Mouse (Mus musculus) spleen, adult 12 weeks (tissue): Measurements from ENCODE around the gene Zfpm1.

Experiments
- DNase-seq: peaks from one replicate; pipeline ENCODE4 v3.0.0; 2022; ENCODE audit warnings: low spot score

Zfpm1 gene

DNA sequence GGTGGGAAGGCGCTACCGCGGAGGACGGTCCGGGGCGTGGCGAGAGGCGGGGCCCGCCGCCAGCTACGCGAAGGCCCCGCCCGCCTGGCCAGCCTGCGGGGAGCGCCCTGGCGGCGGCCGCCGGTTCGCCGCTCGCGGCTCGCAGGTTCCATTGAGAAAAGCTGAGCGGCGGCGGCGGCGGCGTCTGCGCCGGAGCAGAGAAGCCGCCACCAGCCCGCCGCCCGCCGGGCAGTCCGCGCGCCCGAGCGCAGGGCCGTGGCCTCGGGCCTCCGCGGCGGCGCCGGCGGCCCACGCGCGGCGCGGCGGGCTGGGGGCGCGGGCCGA is at the start of gene Zfpm1:
Zfpm1 (plus strand) TSS at position 107 of the 324 bp plus-strand sequence.
- no peak for DNase-seq

DNA sequence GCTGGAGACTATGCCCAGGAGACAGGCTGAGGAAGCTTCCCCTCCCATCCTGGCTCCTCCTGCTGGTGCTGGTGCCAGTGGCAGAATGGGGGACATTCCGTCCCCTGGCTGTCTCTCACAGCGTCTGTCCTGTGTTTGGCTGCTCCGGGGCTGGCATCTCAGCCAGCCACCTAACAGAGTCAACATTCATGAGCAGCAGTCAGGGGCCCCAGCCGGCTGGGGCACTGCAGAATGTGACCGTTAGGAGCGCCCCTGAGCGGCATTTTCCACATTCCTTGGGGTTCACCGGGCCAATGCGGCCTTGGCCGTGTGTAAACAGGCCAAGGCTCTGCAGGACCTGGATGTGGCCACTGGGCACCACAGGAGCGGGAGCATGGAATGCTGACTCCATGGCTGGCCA is 47.9 kb upstream of the Zfpm1 start:
- DNase-seq, result no peak

- DNase-seq, result no peak
Observed at GRCm38 (mm10) chr8:122236521-122236920, 45.4 kb upstream of the Zfpm1 start.

GRCm38 (mm10) chr8:122238225-122238624 is 43.7 kb upstream of the Zfpm1 start:
- no peak for DNase-seq

GRCm38 (mm10) chr8:122238731-122239130 is 43.2 kb upstream of the Zfpm1 start:
- DNase-seq, result no peak

DNA sequence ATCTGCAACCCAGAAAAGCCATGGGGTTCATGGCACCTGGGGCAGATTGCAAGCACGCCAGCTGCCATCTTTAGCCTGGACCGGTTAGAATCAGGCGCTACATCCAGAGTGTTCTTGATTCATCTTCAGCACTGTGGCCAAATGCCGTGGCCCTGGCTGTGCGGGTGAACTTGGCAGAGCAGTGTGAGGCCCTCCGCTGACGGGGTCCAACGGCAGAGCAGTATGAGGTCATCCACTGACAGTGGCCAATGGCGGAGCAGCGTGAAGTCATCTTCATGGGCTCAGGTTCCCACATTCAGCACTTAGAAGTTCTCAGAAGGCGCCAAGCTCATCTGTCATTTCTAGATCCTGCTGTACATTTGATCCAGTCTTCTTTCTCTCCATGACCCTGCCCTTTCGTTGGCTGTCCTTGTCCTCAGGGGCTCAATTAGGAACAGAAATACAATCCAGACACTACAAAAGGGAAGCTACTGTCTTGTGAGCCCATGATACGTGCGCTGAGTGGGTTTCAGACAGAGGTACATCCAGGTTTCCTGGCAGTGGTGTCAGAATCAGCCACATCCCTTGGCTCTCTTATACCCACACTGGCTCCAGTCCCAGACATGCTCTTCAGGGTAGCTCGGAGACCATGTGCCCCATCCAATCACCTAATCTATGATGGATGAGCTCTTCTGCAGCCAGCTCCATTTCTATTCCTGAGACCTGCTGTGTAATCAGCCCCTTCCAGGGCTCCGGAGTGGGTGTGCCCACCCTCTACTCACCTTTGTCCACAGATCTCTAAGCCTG is 41.5 kb upstream of the Zfpm1 start:
- DNase-seq, result no peak

GRCm38 (mm10) chr8:122243310-122243709 is 38.6 kb upstream of the Zfpm1 start:
- DNase-seq, result no peak

- no peak for DNase-seq
Observed at GRCm38 (mm10) chr8:122245161-122245560, 36.8 kb upstream of the Zfpm1 start.

DNA sequence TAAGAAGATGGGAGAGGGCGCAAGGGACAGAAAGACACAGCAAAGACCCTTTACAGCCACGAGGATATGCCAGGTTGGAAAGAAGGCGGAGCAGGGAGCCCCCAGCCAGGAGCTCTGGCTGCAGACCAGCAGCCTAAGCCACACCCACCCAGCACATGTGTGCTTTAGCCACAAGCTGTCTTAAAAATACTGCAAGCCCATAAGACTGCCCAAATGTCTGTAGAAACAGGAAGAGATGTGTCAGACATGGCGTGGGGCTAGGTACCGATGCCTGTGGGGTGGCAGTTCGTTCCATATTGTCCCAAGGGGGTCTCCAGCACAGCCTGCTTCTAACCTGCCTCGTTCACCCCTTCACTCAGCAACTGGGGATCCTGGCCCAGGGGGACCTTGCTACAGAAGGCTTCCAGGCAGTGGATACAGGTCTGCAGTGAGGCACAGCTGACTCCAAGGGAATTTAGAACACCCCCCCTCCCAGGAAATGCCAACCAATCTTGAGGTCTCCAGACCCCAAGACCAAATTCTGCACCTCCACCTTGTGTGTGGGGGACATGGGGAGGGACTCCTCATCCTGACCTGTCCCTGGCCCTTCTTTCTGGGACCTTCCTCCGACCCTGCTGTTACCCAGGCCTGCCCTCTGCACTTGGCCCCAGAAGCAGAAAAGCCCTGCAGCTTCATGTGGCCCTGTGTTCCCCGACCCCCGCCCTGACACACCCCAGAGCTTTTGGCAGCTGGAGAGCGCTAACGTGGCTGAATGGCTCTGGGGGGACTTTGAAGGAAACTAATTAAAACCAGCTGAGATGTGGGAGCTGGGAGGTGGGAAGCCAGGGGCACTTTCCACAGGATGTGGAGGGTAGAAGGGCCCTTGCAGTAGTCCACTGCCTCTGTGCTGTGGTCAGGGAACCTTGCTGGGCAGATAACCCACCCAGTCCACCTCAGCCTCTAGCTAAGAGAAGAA is 35.4 kb upstream of the Zfpm1 start:
- DNase-seq, result no peak

DNA sequence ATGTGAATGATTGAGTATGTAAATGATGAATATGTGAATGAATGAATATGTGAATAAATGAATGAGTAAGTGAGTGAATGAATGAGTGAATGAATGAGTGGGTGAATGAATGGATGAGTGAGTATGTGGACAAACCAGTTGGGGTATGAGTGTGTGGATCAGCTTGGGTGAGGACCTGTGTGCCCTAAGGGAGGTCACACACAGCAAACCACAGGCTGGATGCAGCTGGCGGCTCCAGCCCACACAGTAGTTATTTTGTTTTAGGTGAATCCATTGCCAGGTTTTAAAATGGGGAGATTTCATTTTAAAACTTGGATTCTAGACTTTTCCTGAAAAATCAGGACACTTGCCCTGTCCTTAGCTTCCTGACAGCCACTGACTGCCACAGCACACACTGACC is 30.2 kb upstream of the Zfpm1 start:
- no peak for DNase-seq

- no peak for DNase-seq
Observed at GRCm38 (mm10) chr8:122252366-122252765, 29.6 kb upstream of the Zfpm1 start.

GRCm38 (mm10) chr8:122259351-122259750 is 22.6 kb upstream of the Zfpm1 start:
- peak; percentile 61 for DNase-seq

GRCm38 (mm10) chr8:122260755-122261154 is 21.2 kb upstream of the Zfpm1 start:
- DNase-seq, result no peak

GRCm38 (mm10) chr8:122262835-122263234 is 19.1 kb upstream of the Zfpm1 start:
- DNase-seq, result no peak

GRCm38 (mm10) chr8:122264243-122264642 is 17.7 kb upstream of the Zfpm1 start:
- DNase-seq, result no peak

DNA sequence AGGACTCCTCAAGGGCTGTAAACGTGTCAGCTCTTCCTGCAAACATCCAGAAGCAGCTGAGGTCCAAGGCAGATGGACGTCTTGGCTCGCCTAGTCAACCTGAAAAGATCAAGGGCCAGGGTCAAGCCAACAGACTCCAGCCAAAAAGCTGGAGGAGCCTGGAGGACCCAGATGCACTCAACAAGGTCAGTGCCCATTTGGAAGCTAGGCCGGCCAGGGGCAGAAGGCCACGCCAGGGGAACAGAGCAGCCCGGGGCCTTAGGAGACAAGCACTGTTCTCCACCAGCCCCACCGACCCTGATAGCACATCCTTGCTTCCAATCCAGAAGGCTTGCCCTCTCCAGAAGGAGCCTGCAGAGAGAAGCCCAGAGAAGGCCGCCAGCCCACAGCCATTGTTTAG is 16.4 kb upstream of the Zfpm1 start:
- no peak for DNase-seq

DNA sequence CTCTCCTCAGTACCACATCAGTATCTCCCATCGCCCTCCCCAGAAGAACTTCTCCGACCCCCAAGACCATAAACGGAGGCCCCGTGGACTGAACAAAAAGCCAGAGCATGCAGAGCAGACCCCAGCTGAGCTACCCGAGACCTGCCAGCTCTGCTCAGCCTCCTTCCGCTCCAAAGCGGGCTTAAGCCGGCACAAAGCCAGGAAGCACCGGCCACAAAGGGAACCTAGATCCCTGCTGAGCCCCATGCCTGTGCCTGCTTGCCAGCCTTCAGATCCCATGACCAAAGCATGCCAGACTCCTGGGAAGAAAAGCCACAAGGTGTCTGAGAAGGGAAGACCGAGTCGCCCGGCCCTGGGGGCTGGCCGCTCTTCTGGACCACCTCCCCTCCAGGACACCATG is 15.1 kb upstream of the Zfpm1 start:
- no peak for DNase-seq

DNA sequence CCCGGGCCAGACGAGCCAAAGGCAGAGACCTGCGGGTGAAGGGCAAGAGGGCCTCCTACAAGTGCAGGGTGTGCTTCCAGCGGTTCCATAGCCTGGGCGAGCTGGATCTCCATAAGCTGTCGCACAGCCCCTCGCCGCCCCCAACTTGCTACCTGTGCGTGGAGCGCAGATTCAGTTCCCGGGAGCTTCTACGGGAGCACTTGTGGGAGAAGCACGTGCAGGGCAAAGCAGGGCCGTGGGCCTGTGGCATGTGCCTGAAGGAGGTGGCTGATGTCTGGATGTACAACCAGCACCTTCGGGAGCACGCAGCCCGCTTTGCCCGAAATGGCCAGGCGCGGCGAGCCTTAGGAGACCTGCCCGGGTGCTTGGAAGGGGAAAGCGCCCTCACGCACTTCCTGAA is 13.1 kb upstream of the Zfpm1 start:
- DNase-seq, result no peak

DNA sequence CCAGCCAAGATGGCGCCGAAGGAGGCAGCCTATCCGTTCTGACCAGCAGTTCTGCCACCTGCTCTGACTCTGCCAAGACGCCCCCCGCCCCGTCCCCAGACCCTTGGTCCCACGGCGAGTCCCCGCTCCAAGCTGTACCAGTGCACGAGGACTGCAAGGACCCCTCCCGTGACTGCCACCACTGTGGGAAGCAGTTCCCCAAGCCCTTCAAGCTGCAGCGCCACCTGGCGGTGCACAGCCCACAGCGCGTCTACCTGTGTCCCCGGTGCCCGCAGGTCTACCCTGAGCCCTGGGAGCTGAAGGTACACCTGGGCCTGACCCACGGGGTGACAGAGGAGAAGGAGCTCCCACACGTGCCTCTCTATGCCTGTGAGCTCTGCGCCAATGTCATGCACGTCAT is 12.5 kb upstream of the Zfpm1 start:
- DNase-seq, result peak; percentile 63

DNA sequence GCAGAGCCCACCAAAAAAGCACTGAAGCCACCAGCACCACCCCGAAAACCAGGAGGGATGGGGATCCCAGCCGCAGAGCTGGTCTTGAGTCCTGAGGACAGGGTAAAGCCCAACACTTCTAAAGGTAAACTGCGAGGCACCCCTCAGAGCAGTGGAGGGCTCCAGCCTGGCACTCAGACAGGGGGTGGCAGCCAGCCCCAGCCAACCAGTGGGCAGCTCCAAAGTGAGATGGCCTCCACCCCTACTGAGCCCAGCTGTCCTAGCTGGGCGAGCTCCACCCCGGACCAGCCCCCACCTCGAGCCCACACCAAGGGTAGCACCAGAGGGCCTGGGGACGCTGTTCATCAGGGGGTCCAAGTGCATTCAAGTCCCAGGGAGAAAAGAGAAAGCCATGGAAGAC is 11.4 kb upstream of the Zfpm1 start:
- DNase-seq, result no peak

DNA sequence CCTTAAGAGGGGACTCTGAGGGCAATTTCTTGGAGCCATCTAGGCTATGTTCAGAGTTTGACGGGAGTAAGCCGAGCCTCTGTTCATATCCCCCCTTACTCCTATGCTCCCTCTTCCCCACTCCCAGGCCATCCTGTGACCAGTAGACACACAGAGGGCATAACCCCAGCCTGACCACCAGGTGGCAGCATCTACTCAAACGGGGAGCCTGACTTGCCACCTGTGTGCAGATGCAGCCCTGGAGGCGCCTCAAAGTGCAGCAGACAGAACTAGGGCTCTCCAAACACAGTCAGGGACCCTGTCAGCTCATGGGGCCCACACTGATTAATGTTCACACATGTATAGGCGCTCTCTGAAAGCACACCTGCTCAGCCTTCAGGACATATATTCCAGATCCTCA is 8.8 kb upstream of the Zfpm1 start:
- peak; percentile 84 for DNase-seq

DNA sequence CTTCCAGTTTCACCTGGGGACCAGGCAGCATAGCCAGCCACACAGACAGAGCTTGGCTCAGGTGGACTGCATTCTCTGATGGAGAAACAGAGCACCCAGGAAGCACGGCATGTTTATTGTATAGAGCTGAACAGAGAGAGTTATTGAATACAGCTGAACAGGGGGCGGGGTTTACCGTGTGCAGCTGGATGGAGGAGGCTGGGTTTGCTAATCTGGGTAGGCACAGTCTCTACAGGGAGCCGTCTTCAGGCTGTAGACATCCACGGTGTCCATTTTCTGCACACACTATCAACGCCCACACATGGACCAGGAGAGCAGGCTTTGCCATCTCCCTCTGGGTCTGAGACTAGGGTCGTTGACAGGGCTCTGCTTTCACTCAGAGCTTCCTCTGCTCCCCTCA is 8.1 kb upstream of the Zfpm1 start:
- DNase-seq, result no peak

DNA sequence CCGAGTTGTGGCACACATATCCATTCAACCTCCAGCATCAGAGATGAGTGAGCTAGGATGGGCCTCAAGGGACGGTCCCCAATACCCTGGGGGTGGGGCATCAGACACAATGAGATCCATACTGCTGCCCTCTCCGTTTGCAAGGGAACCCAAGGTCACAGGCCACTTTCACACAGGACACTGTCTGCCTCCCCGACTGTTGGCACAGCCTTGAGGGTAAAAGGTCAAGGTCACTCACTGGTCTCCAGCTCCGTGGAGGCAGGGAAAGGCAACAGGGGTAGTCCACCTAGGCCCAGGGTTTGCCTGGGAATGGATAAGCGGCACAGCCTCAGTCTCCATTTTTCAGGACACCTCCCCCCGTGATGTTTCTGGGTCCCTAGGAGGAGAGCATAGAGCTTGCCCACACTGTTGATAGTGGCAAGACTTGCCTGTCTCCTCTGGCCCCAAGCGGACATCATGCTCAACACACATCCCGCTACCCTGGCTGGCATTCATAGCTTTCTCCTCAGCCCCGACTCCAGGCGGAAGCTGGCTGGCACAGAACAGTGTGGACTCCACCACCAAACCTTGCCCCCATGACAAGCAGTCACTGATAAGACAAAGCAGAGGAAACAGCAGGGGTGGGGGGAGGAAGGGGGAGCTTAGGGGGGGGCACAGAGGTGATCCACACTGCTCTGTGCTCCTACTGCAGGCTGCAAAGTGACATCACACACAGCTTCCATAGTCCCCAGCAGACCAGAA is 7.1 kb upstream of the Zfpm1 start:
- DNase-seq, result no peak
